Mouse (Mus musculus) ES-Bruce4 (cell line): ENCODE data around the gene Brd4. TPM values are rescaled to one million over a fixed set of nuclear protein-coding genes. Genes with fewer than 3 reads are reported as not detected.

Experiments
- H3K27ac ChIP-seq: 2 replicates; pipeline ENCODE4 v1.5.1; 2012; ENCODE audit warnings: low read length, inconsistent platforms; ENCODE audit not compliant: insufficient read depth
- H3K27me3 ChIP-seq: 2 replicates; pipeline ENCODE4 v1.6.1; 2012; ENCODE audit warnings: mild to moderate bottlenecking, low read length, inconsistent platforms; ENCODE audit not compliant: control insufficient read depth, poor library complexity, insufficient read depth, severe bottlenecking
- H3K36me3 ChIP-seq: 2 replicates; pipeline ENCODE4 v1.6.1; 2012; ENCODE audit warnings: inconsistent platforms, mild to moderate bottlenecking, low read length, moderate library complexity; ENCODE audit not compliant: control insufficient read depth, poor library complexity, insufficient read depth, severe bottlenecking
- H3K4me1 ChIP-seq: one replicate; pipeline ENCODE4 v1.8.1; 2011; ENCODE audit warnings: low read length; ENCODE audit not compliant: control insufficient read depth, insufficient read depth
- H3K4me3 ChIP-seq: 2 replicates; pipeline ENCODE4 v1.5.1; 2011; ENCODE audit warnings: low read depth, mild to moderate bottlenecking, low read length
- H3K9ac ChIP-seq: 2 replicates; pipeline ENCODE4 v1.6.1; 2012; ENCODE audit warnings: low read depth, mild to moderate bottlenecking, inconsistent platforms; ENCODE audit not compliant: poor library complexity, severe bottlenecking
- H3K9me3 ChIP-seq: replicated peaks from 2 replicates; pipeline ENCODE4 v1.6.1; 2012; ENCODE audit warnings: mild to moderate bottlenecking, low read length, inconsistent platforms; ENCODE audit not compliant: control insufficient read depth, poor library complexity, insufficient read depth, severe bottlenecking
- CTCF ChIP-seq: IDR thresholded peaks from one replicate; pipeline ENCODE4 v1.8.1; 2011; ENCODE audit warnings: low read depth, low read length
- EP300 ChIP-seq: IDR thresholded peaks from 2 replicates; pipeline ENCODE4 v1.6.1; 2011; ENCODE audit warnings: low read depth, low read length; ENCODE audit not compliant: insufficient read depth
- POLR2A ChIP-seq: IDR thresholded peaks from one replicate; pipeline ENCODE4 v1.8.1; 2011; ENCODE audit warnings: low read length; ENCODE audit not compliant: insufficient read depth
- polyA plus RNA-seq: library from polyadenylated mRNA; stranded (reverse); fragments of >200 nt; gene quantifications from 2 replicates; pipeline ENCODE4 v1.2.4, GENCODE M21; 2011; ENCODE audit warnings: low read depth; ENCODE audit not compliant: missing spikeins, insufficient read depth, insufficient read length

Gene Brd4
- polyA plus RNA-seq, 1 experiment: 191 TPM

DNA sequence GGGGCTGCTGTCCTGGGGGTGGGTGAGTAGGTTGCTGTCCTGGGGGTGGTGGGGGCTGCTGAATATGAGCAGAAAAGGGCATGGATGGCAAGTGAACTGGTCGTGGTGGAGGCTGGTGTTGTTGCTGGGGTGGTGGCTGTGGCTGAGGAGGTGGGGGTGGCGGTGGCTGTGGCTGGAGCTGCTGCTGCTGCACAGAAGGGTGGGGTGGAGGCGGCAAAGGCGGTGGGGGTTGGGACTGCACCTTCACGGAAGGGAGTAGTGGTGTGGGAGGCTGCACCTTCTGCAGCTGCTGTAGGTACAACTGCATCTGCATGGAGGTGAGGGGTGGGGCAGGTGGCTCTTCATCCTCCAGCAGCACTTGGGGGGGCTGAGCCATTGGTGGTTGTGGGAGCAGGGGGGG, 83.4 kb downstream of the Brd4 start:
- Histone ChIP-seq H3K27me3 (no peaks in the 10 kb centered on the region), H3K4me3 (no peak overlapping the region), H3K9ac (no peak overlapping the region), H3K9me3 (no peaks in the 10 kb centered on the region), H3K27ac (no peak overlapping the region), H3K4me1 (no peaks in the 10 kb centered on the region), H3K36me3 (peaks cover 81% of the 10 kb centered on the region)
- TF ChIP-seq POLR2A: no peak

- peaks cover 72% of the 10 kb centered on the region for H3K36me3 ChIP-seq
- TF ChIP-seq POLR2A (no peak), CTCF (no peak), EP300 (no peak)
- no peaks in the 10 kb centered on the region for H3K4me1 ChIP-seq
- H3K4me3 ChIP-seq: no peak overlapping the region
- no peaks in the 10 kb centered on the region for H3K27me3 ChIP-seq
- H3K9ac ChIP-seq: no peak overlapping the region
- H3K27ac ChIP-seq: no peak overlapping the region
- no peaks in the 10 kb centered on the region for H3K9me3 ChIP-seq
Measured at GRCm38 (mm10) chr17:32199796-32200195, 84.7 kb downstream of the Brd4 start.

GRCm38 (mm10) chr17:32197156-32197555, 87.4 kb downstream of the Brd4 start:
- peaks cover 54% of the 10 kb centered on the region for H3K36me3 ChIP-seq
- no peak overlapping the region for H3K27ac ChIP-seq
- no peaks in the 10 kb centered on the region for H3K4me1 ChIP-seq
- H3K4me3 ChIP-seq: no peak overlapping the region
- H3K27me3 ChIP-seq: no peaks in the 10 kb centered on the region
- no peak overlapping the region for H3K9ac ChIP-seq
- no peaks in the 10 kb centered on the region for H3K9me3 ChIP-seq
- TF ChIP-seq EP300 (no peak), CTCF (no peak), POLR2A (no peak)

- H3K4me1 ChIP-seq: no peaks in the 10 kb centered on the region
- H3K27me3 ChIP-seq: no peaks in the 10 kb centered on the region
- H3K9ac ChIP-seq: no peak overlapping the region
- TF ChIP-seq EP300 (no peak), POLR2A (no peak), CTCF (no peak)
- no peak overlapping the region for H3K4me3 ChIP-seq
- peaks cover 42% of the 10 kb centered on the region for H3K36me3 ChIP-seq
- H3K27ac ChIP-seq: peak overlapping the region; percentile 7; the same call in 1 of the 2 replicates
- no peaks in the 10 kb centered on the region for H3K9me3 ChIP-seq
Measured at GRCm38 (mm10) chr17:32195725-32196124, 88.8 kb downstream of the Brd4 start.

- TF ChIP-seq CTCF (no peak), EP300 (no peak), POLR2A (no peak)
Measured at GRCm38 (mm10) chr17:32193010-32193409, 91.5 kb downstream of the Brd4 start.

DNA sequence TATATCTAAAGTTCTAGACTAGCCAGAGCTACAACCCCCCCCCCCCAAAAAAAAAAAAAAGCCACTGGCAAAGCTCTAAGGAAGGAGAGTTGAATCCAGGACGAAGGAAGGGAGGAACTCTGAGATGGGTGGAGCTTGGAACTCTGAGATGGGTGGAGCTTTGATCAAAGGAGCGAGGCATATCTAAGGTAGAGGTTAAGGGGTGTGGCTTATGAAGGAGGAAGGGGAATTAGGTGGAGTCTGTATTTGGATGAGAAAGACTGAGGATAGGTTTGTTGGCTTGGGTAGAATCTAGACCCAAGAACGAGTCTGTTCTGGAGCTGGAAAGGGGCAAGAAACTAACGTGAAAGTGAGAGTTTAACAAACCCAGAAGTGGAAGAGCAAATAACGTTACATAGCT, 94.7 kb downstream of the Brd4 start:
- no peak overlapping the region for H3K4me3 ChIP-seq
- no peak for TF ChIP-seq POLR2A
- 0 out of 2 replicates have a peak, but pooled peaks cover 4% of the 10 kb centered on the region for H3K27me3 ChIP-seq
- H3K9ac ChIP-seq: no peak overlapping the region
- no peaks in the 10 kb centered on the region for H3K36me3 ChIP-seq
- no peaks in the 10 kb centered on the region for H3K9me3 ChIP-seq
- peak overlapping the region; percentile 4; the same call in 1 of the 2 replicates for H3K27ac ChIP-seq
- peaks cover 4% of the 10 kb centered on the region for H3K4me1 ChIP-seq

More at GRCm38 (mm10) chr17:32193010-32193409, 91.5 kb downstream of the Brd4 start:
- H3K4me3 ChIP-seq: no peak overlapping the region
- H3K27ac ChIP-seq: no peak overlapping the region
- H3K27me3 ChIP-seq: 0 out of 2 replicates have a peak, but pooled peaks cover 4% of the 10 kb centered on the region
- no peaks in the 10 kb centered on the region for H3K9me3 ChIP-seq
- H3K9ac ChIP-seq: no peak overlapping the region
- H3K36me3 ChIP-seq: peaks cover 15% of the 10 kb centered on the region
- H3K4me1 ChIP-seq: peaks cover 4% of the 10 kb centered on the region
